Mouse (Mus musculus) activated CD4-positive, CD25-positive, alpha-beta regulatory T cell, adult 4 months (primary cell): ENCODE measurements around the gene Ccs. TPM values are rescaled to one million over a fixed set of nuclear protein-coding genes. Genes with fewer than 3 reads are reported as not detected.
"Not testable (repeated sequence)": the region's sequence is repeated elsewhere in the genome, so short reads cannot be mapped to it uniquely, and the experiment has no call there.

Experiments used
- ATAC-seq: one replicate; pipeline ENCODE4 v1.8.0; 2017
- polyA plus RNA-seq, 2 experiments: library from polyadenylated mRNA; unstranded; fragments of 100-300 nt; shearing (Covaris generic); gene quantifications; one replicate each; pipeline ENCODE4 v1.2.1; 2017

Ccs gene
- polyA plus RNA-seq: 100 to 1,000 TPM in 1 of 2 experiments, 10 to 100 TPM in 1; 94.7 to 162 TPM

DNA sequence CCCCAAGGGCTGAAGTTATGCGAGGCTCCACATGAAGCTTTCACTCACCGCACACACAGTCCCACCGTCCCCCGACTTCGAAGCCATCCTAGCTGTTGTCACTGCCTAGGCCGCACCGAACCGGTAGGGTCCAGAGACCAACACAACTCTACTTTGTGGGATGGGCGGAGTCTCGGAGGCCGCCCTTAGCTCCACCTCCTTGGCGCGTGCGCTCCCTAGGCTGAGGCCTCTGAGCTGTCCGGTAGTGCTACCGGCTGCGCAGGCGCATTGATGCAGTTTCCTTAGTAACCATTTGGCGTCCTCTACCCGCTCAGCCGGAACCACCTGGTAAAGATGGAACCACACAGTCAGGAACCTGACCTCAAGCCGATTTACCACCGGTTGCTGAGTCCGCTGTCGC lies at the start of gene Ccs, which contains the start of gene Ccdc87:
TSS of gene Ccs (minus strand) at position 184 of the 400 bp plus-strand sequence.
TSS of gene Ccdc87 (plus strand) at position 218 of the 400 bp plus-strand sequence.
- ATAC-seq: peak; percentile 96

DNA sequence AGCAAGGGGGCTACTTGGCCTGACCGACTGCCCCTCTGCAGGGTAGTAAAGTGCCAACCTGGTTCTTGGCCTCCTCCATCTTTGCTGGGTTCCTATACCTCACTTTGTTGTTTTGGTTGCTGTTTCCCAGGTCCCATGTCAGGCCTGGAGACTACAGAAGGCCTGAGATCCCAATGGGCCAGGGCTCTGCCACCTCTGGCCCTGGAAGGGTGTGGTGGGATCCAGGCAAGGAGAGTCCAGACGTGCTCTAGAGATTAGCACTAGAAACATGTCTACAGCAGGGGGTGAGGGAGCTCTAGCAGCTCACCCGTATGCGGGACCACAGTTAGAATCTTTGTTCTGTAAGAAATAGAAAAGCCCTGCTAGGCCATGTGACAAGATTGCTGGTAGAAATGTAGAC lies 44.8 kb upstream of the Ccs start:
- ATAC-seq: no peak

DNA sequence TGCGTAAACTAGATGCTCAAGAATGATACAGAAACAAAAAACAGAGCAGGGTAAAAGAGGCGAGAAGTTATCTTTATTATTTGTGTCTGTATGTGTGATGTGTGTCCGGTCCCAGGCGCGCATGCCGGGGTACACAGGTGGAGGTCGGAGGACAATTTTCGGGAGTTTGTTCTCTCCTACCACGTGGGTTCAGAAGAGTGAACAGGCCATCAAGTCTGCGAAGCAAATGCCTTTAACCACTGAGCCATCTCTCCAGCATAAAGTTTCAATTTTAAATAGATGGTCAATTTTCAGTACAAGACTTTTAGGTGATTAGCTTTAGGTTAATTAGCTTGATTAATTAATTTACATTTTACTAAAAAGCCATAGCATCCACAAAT lies 40.2 kb upstream of the Ccs start:
- ATAC-seq: no peak

DNA sequence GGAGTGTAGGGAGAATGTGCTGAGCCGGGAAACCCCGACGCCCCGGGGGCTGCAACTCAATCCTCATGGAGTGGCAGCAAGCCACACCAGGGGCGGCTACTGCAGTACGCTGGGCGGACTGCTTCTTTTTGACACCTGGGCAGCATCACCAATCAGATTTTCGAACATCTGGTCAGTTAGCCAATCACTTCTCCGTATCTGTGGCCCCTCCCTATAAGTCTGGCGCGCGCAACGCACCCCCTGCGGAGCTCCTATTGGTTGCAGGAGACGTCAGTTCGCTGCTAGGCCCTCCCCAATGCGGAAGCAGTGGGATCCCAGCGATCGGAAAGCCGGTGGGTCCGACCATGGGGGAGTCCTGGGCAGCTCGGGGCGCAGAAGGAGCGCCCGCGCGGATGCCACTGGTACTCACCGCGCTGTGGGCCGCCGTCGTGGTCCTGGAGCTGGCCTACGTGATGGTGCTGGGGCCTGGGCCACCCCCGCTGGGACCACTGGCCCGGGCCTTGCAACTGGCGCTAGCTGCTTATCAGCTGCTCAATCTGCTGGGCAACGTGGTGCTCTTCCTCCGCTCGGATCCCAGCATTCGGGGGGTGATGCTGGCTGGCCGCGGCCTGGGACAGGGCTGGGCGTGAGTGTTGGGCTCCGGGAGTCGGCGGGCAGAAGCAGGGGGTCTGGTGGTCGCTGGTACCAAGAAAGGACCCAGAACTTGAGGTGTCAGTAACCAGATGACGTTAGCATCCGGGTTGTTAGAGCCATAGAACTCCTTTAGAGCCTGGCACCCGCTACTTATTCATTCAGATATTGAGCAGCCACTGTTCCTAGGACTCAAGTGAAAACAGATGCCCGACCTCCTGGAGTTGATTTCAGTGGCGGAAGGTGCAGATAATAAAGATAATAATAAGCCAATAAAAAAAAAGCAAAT lies 39.5 kb upstream of the Ccs start, which contains the start of gene Zdhhc24:
TSS of gene Zdhhc24 (plus strand) at position 264 of the 919 bp plus-strand sequence.
- ATAC-seq: peak; percentile 99

DNA sequence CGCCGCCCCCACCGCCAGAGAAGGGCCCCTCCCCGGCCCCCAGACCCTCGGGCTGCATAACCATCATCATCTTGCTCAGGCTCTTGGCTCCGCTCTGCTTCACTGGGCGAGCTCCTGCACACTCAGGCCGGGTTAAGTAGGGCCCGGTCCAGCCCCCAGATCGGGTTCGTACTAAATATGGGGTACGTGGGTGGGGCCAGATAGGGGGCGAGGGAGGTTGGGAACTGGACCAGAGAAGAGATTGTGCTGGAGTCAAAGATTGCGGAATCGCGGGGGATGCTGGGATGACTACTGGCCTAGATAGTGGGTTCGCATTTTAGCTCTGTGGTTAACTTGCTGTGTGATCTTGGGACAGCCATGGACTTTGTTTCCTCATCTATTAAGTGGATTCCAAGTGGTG lies 38.7 kb upstream of the Ccs start, which contains the start of gene Actn3:
TSS of gene Actn3 (minus strand) at position 125 of the 400 bp plus-strand sequence.
- ATAC-seq: no peak

DNA sequence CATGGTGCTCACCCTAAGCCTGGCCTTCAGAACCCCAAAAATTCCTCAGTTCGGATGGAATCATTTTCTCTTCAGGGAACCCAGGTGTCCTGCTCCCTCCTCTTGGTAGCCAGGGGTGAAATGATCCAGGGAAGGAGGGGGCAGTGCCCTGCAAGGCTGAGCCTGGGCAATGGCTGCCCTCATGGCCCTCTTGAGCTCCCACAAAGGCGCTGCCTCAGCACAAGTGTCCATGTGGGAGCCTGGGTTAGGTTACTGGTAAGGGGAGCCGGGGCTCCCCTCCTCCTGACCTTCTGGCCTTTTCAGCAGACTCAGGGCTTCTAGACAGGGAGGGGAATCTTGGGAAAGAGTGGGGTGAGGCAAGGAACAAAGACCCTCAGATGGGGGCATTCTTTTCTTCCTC lies 37.6 kb upstream of the Ccs start:
- ATAC-seq: no peak

DNA sequence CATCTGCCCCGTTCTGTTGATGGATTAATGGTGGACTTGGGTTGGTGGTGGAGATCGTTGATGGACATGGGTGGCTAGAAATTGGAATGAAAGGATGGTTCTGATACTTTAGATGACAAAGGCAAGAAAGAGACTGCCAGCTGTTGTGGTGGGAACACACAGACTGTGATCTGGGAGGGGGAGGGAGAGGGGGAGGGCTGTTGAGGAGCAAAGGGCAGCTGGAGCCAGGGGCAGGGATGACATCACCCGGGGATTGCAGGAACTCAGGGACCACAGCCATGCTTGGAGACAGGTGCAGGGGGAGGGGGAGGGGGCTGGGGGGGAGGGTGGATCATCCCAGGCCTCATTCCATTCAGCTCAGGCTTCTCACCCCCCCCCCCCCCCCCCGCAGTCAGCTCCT lies 37.1 kb upstream of the Ccs start:
- ATAC-seq: no peak

DNA sequence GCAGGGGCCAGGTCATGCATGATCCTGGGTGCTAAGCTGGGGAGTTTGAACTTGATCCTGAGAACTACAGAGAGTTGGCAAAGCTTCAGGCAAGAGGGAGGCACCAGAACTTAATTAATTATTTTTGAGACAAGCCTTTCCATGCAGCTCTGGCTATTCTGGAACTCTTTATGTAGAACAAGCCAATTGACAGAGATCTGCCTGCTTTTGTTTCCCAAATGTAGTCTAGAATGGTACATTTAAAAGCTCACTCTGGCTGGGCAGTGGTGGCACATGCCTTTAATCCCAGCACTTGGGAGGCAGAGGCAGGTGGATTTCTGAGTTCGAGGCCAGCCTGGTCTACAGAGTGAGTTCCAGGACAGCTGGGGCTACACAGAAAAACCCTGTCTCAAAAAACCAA lies 35.5 kb upstream of the Ccs start:
- not testable (repeated sequence) for ATAC-seq

DNA sequence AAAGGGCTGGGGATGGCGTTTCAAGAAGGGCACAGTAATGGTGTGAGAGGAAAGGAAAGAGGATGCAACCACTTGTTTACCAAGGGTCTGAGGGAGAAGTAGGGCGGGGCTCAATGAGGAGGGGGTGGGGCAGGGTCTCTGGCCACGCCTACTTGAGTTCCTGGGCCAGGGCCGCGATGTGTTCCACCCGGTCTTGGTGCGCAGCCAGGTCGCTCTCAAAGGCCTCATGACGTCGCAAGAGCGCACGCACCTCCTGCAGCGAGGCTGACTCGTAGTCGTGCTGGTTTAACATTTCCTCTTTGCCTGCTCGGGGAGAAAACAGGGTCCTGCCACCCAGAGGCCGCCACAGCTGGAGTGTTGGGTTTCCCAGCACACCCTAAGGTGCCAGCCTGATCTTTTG lies 26.0 kb upstream of the Ccs start:
- no peak for ATAC-seq

DNA sequence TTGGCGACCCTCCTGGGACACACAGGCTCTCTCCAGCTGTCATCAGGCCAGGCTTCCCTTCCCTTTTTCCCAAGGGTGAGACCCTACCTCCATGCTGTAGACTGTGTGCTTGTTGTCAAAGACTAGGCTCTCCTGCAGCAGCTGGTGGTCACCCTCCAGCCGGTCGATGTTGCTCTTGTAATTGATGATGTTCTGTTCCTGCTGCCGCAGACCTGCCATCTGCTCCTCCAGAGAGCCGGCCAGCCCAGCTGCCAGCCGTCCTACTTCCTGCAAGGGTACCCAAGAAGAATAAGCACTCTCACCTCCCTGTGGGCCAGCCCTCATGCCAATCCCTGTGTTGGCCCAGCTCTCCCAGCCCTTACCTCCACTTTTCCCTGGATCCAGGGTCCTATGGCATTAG lies 23.9 kb upstream of the Ccs start:
- ATAC-seq: no peak

DNA sequence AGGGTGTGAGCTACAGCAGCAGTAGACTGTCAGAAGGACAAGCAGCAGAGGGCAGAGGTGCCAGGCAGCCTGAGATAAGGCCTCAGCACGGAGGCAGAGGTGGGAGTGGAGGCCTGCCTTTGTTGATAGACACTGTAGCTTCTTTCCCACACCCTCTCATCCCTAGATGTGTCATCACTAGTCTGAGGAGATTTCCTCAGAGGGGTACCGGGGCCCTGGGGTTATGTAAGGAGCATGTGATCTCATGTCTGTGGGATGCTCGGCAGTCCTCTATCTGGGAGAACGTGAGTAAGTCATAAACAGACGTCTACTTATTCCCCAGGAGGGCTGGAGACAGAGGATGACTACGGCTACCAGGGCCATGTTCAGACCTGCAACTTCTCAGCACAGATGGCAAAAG lies 19.9 kb upstream of the Ccs start:
- no peak for ATAC-seq

DNA sequence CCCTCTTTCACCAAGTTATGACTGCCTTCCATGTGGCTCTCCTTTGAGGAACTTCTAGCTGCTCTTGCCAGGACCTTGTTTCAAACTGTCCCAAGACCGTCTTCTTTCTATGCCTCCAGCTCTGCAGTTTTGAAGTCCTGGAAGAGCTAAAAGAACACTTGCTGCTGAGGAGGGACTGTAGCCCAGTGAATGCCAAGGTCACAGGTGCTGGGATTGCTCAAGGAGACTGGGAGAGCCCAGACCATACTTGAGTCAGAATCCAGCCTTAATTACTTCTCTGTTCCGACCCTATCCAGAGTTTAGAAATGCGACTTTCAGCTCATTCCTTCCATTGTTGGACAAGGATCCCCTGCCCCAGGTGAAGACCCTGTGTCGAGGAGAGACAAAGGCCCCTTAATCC lies 16.8 kb upstream of the Ccs start:
- ATAC-seq: no peak

DNA sequence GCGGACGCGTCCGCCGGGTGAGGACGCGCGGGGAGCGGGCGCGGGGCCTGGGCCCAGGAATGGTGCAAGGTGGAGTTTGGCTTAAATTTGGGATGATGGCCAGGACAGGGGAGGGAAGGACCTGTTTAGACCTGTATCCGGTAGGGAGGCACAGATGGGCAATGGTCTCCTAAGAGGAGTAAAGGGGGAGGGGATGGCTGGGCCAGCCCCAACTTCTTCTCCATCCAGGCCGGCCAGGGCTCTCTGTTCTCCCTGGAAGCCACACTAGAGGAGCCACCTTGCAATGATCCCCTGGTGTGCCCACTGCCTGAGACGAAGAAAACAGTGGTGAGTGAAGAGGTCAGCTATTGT lies 16.3 kb upstream of the Ccs start:
- no peak for ATAC-seq

DNA sequence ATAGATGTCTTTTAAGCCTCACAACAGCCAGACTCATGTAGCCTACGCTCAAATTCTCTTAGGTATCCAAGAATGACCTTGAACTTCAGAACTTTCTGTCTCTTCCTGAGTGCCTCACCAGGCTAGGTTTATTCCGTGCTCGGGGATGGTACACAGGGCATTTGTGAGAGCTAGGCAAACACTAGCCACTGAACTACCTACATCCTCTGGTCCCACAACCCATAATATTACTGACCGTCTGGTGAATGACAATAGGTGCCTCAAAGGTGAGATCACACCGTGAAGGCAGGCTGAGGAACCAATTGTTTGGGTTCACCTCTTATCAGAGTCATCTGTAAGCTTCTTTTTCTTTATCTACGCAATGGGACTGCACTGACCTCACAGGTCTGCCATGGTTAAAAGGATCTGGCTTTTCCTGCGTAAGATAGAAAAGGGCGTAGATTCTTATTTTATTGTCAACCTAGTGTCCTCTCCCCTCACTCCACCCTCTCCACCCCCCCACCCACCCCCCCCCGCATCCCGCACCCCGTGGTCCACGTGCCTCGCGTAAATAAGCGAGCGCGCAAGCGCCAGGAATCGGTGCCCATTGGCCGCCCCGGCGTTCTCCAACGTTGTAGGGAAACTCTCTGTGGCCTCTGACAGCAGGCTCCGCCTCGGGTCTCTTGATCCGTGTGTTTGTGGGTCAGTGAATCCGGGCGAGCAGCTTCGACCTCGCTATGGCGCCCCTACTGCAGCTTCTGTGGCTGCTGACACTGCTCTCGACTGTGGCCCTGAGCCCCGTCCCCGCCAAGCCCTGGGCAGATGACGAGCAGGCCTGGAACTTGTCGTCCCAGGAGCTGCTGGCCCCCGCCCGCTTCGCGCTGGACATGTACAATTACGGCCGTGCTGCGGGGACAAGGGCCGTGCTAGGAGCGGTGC lies 15.7 kb upstream of the Ccs start, which contains the start of gene Ctsf:
TSS of gene Ctsf (plus strand) at position 579 of the 918 bp plus-strand sequence.
- ATAC-seq: no peak

DNA sequence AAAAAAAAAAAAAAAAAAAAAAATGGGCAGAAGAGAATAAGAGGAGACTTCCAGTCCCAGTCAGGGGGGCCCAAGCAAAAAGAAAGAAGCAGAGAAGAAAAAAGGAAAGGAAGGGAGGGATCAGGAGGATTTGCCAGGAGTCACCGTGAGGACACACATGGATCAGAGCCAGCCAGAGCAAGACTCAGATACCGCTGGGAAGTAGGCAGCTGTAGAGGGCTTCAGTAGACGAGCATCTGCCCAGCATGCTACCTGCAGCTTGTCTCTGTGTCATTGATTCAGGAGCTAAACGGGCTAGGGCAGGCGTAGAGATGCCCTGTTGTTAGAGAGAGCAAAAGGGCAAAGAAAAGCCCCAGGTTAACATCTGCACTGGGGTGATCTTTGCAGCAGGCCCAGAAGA lies 11.1 kb upstream of the Ccs start:
- ATAC-seq: no peak

DNA sequence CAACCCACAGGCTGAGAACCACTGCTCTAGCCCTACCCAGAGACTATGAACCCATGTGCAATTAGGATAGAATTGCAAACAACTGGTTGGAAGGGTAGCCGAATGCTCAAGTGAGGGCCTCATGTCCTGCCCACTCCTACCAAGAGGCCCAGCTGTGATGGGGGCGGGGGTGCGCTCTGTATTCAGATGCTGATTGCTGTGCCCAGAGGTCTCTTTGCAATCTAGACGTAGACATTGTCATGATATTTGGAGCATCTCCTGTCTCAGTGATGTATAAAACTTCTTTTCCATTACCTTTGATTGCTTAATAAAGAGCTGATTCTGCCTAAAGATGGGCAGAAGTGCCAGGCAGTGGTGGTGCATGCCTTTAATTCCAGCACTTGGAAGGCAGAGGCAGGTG lies 10.7 kb upstream of the Ccs start:
- ATAC-seq: no peak

DNA sequence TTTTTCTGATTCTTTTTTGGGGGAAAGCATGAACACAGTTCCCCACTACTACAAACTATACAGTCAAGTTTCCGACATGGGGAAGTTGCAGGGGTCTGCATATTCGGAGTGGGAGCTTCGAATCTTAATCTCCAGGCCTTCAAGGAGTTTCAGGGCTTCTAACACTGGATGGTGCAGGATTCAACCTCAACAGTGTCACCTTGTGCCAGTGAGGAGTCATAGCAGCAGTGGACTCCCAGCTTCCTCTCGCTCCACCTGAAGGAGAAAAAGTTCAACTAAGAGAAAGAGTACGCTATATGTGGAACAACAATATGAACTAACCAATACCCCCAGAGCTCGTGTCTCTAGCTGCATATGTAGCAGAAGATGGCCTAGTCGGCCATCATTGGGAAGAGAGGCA lies 8.4 kb upstream of the Ccs start:
- peak; percentile 65 for ATAC-seq

DNA sequence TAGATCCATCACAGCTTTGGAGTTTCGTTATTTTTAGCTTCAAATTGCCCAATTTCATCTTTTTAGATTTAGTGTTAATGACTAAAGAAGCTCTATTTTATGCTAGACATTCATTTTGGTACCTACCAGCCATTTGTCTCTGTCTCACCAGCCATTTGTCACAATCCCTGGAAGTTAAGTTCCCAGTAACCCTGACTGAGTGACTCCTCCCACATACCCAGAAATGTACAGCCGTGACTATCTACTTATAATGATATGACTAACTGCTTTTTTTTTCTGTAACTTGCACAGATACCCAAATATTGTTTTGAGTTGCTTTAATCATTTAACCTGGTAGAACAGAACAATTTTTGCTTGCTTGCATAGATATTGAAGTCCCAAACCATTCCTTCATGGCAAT lies 6.7 kb upstream of the Ccs start:
- no peak for ATAC-seq

DNA sequence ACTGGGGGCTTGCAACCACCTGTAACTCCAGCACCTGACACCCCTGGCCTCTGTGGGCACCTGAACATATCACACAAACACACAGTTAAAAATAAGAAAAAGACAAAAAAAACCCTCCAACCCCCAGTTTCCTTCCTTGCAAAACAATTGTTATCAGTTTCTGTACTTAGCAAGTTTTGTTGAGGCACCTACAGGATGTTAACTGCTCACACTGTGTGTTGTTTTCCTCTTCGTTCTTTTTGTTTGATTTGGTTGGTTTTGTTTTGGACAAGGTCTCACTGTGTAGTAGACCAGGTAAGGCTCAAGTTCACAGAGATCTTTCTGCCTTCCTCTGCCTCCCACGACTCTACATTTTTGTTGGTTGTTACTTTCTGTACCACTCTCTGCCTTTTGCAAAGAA lies 3.5 kb upstream of the Ccs start:
- peak; percentile 24 for ATAC-seq

DNA sequence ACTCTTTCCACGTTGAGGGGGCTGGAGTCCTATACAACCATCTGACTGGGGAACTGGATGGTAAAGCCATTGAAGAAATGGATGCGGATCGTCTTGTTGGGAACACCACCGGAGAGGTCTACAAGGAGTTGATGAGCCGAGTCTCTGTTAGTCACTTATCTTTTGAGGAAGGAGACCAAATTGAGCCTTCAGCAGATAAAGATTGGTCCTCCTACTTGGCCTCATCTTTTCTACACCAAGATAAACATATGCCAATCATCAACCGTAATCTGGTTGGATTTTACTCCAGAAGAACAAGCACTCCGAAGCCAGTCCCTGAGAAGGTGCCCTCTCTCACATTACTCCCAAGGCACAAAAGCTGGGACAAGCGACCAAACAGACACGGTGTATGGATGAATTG lies 1.7 kb upstream of the Ccs start:
- ATAC-seq: no peak

DNA sequence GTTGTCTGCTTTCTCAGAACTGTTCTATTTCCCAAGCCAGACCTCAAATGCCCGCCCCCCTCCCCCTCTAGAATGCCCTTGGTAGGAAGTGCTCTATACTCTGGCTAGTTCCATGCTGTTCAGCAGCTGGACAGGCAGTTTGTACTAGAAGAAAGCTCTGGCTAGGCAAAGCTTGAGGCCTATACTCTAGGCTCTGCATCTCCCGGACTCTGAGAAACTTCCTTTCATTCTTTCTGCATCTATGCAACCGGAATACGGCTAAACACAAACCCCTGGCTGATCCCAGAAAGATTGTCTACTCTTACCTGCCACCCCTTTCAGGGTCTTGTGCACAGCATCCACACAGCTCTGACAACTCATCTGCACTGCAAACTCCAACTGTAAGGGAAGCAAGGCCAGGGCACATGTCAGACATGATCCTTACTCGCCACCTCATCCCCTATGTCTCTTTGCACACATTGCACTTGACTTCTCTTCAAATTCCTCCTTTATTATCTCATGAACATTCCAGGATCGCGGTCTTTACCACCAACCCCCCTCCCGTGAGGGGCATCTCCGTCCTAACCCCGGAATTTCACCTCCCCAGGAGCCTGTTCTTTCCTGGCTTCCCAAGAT lies 499 bp downstream of the Ccs start:
- ATAC-seq: no peak

DNA sequence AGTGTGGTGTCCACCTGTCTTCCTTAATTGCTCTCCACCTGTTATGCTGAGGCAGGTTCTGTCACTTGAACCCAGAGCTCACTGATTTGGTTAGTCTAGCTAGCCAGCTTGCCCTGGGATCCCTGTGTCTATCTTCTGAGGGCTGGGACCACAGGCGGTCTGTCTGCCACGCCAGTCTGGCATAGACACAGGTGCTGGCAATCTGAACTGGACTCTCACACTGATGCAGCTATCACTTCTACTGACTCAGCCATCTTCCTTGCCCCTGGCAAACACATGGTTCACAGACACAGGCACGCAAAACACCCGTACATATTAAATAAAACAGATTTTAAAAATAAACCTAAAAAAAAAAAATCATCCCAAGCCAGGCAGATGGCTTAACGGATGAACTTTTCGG lies 2.1 kb downstream of the Ccs start:
- ATAC-seq: no peak

DNA sequence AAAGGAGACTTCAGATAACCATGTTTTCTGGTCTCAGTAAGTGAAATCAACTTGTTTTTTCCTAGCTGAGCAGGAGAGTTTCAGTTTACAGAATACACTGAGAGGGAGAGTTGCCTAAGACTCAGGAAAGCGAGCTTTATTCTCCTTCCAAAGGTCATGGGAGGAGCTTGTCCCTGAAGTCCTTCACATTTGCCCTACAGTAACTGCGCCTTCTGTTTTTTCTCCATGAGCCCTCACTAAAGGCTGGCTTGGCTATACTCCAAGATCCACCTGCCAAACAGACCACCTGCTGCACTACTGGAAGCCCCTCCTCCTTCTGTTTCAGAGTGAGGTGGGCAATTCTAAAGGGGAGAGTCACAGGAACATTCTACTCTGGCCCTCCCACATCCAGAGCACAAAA lies 3.0 kb downstream of the Ccs start:
- ATAC-seq: no peak
